In genomic region chr2:139093487-139094066, GRCm38 (mm10) we compare ENCODE assay signal across 26 mouse cellular contexts.
"Had no signal": no experiment of that assay in that cellular context is flagged by ENCODE, and none has a peak within 500 bp of the region (broad histone marks: within the 10 kb centered on the region; RNA-seq: fewer than 3 reads in every experiment).

No protein-coding gene starts in this region.

- H3K9ac ChIP-seq: heart, embryonic 12.5 days; hindbrain, embryonic 12.5 days; hindbrain, embryonic 14.5 days; intestine, embryonic 15.5 days; limb, embryonic 12.5 days; liver, embryonic 13.5 days; liver, embryonic 15.5 days had no signal

- H3K4me2 ChIP-seq: heart, embryonic 12.5 days; hindbrain, embryonic 12.5 days; hindbrain, embryonic 14.5 days; intestine, embryonic 15.5 days; limb, embryonic 12.5 days; liver, embryonic 11.5 days; liver, embryonic 13.5 days; liver, embryonic 15.5 days had no signal

- H3K27ac ChIP-seq: gastrocnemius, adult 2 months; heart, embryonic 10.5 days; hindbrain, embryonic 10.5 days; hindbrain, embryonic 12.5 days; hindbrain, embryonic 14.5 days; intestine, embryonic 15.5 days; layer of hippocampus, adult 2 months; left cerebral cortex, adult 2 months; limb, embryonic 10.5 days; limb, embryonic 12.5 days; liver, embryonic 13.5 days; liver, embryonic 15.5 days had no signal

- H3K4me1 ChIP-seq: heart, embryonic 10.5 days; heart, embryonic 12.5 days; hindbrain, embryonic 10.5 days; hindbrain, embryonic 12.5 days; intestine, embryonic 15.5 days; limb, embryonic 10.5 days; limb, embryonic 12.5 days; liver, embryonic 13.5 days; liver, embryonic 15.5 days had no signal

- H3K27me3 ChIP-seq: heart, embryonic 12.5 days; hindbrain, embryonic 12.5 days; intestine, embryonic 15.5 days; limb, embryonic 12.5 days; liver, embryonic 13.5 days; liver, embryonic 15.5 days had no signal

- H3K4me3 ChIP-seq: gastrocnemius, adult 2 months; heart, embryonic 10.5 days; heart, embryonic 12.5 days; hindbrain, embryonic 10.5 days; hindbrain, embryonic 12.5 days; intestine, embryonic 15.5 days; layer of hippocampus, adult 2 months; left cerebral cortex, adult 2 months; limb, embryonic 10.5 days; limb, embryonic 12.5 days; liver, embryonic 13.5 days; liver, embryonic 15.5 days had no signal

- H3K36me3 ChIP-seq: heart, embryonic 10.5 days; heart, embryonic 12.5 days; hindbrain, embryonic 10.5 days; hindbrain, embryonic 12.5 days; intestine, embryonic 15.5 days; limb, embryonic 10.5 days; limb, embryonic 12.5 days; liver, embryonic 13.5 days; liver, embryonic 15.5 days had no signal

- H3K9me3 ChIP-seq: heart, embryonic 10.5 days; heart, embryonic 12.5 days; hindbrain, embryonic 10.5 days; hindbrain, embryonic 12.5 days; intestine, embryonic 15.5 days; limb, embryonic 10.5 days; limb, embryonic 12.5 days; liver, embryonic 13.5 days had no signal

- DNase-seq: gastrocnemius, adult 2 months; gastrocnemius, postnatal 10 days; gastrocnemius, postnatal 25 days; heart, adult 18-20 months; heart, postnatal 10 days; heart, postnatal 4 days; kidney, adult 2 months; kidney, postnatal 14 days; kidney, postnatal 4 days; liver; liver, embryonic 13.5 days had no signal

- ATAC-seq: hindbrain, embryonic 16.5 days; inflammation-experienced regulatory T-cells, adult 6 months; intestine, embryonic 15.5 days; intestine, postnatal 0 days had no signal
